Mouse (Mus musculus) gastrocnemius, postnatal 10 days (tissue): ENCODE results near the gene Rnf126. TPM values are rescaled to one million over a fixed set of nuclear protein-coding genes. Genes with fewer than 3 reads are reported as not detected.
"Not testable (repeated sequence)": the region's sequence is repeated elsewhere in the genome, so short reads cannot be mapped to it uniquely, and the experiment has no call there.

Experiments
- DNase-seq: peaks from one replicate; pipeline ENCODE4 v3.0.0; 2021; ENCODE audit warnings: mixed read lengths
- total RNA-seq, 2 experiments: library from RNA; stranded (reverse); gene quantifications; 2 replicates each; pipeline ENCODE4 v1.2.3; 2021

Gene Rnf126
- total RNA-seq, 2 experiments from 2014 or later = 35.2 to 36.1 TPM

DNA sequence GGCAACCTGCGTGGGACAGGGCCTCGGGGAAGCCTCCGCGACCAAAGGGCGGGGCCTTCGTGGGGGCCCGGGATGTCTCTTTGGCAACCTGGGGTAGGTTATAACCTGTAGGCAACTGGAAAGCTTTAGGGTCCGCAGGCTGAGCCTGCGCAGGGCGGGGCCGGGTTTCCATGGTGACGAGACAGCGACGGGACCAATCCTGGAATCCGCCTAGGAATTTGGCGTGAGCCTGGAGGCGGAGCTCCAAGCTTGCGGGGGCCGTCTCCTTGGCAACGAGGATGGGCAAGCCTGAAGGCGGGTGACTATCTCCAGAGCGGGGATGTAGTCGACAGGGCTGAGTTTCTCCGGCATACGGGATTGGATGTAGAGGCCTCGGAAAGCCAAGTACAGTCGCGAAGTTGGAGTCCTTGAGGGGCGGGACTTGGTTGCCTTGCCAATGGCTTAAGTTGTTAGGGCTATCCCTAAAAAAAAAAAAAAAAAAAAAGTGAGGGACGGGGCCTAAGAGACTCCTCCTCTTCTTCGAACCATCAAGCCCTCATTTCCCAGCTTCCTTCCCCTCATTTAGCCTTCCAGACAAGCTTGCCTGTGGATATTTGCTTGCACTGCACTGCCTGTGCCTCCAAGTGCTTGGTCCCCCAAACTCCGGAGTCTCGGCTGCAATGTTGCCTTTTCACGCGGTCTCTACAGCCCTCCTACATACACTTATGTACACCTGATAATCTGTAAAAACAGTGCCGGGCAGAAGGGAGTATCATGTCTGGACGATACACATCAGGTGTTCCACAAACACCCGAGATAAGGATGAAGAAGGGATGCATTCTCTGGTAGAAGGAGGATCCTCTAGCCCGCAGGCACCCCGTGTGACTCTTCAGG is 856 bp upstream of the Rnf126 start:
- peak; percentile 92 for DNase-seq

DNA sequence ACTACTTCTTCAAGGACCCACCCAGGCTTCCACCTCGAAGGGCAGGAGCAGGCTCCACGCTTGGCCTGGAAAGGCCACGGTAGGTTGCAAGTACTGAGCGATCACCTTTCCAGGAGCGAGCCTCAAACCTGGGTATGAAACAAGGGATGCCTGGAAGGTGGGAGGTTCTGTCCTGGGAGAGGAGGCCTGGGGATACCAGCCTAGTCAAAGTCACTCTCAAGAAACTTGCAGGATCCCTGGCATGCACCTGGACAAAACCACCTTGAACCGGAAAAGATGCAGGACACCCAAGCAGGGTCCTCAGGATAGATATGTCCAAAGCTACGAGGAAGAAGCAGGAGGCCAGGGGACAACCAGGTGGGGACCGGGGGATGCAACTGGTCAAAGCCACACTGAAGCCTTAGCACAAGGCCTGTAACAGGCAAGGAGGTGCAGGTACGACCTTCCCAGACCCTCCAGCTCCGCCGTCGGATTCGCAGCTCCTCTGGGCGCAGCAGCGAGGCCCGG is 698 bp downstream of the Rnf126 start:
- DNase-seq = no peak

- DNase-seq = no peak
Observed at GRCm38 (mm10) chr10:79765228-79765745, 1.5 kb downstream of the Rnf126 start.

- no peak for DNase-seq
Observed at GRCm38 (mm10) chr10:79764234-79764633, 2.5 kb downstream of the Rnf126 start.

DNA sequence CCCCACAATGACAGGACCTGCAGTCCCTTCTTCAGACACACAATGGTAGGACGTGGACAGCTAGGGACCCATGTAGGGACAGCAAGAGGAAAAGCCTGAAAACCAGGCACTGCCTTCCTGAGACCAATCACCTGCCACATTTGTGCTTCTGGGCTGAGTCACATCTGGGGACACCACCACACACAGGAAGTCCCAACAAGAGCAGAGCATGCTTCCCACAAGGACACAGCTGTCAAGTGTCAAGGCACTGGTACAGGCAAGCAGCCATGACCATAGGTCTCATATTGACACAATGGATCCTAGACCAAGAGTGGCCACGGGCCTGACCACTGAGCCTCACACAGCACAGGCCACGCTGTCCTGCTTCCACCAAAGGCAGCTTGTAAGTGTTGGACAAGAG is 3.9 kb downstream of the Rnf126 start:
- no peak for DNase-seq

DNA sequence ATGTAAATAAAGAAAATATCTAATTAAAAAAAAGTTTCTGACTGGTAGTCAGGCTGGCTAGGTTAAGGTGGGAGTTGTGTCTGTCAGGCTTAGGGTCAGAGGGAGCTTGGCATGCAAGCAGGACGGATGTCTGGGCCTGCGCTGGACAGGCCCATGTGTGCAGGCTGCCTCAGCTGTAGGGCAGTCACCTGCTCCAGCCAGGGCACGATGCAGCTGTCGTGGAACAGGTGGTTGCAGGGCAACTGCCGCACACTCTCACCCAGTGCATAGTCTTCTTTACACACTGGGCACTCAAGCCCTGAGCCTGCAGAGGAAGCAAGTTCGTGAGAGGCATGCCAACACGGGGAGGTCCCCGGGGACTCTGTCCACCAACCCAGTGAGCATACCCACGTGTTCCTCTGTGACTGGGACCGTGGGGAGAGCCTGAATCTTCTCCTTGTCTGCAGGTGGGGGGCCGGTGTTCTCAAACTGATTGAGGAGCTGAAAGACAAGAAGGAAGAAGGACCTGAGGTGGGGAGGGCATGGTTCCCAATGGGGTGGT is 6.1 kb downstream of the Rnf126 start:
- DNase-seq = no peak

DNA sequence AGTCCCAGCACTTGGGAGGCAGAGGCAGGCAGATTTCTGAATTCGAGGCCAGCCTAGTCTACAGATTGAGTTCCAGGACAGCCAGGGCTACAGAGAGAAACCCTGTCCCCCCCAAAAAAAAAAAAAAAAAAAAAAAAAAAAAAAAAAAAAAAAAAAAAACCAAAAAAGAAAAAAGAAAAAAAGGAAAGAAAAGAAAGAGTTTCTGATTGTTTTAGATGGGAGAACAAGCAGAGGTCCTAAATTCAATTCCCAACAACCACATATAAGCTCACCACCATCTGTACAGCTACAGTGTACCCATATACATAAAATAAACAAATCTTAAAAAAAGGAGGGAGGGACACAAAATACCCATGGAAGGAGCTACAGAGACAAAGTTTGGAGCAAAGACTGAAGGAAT is 7.1 kb downstream of the Rnf126 start:
- DNase-seq = not testable (repeated sequence)

GRCm38 (mm10) chr10:79756660-79757059 is 10.1 kb downstream of the Rnf126 start:
- no peak for DNase-seq

DNA sequence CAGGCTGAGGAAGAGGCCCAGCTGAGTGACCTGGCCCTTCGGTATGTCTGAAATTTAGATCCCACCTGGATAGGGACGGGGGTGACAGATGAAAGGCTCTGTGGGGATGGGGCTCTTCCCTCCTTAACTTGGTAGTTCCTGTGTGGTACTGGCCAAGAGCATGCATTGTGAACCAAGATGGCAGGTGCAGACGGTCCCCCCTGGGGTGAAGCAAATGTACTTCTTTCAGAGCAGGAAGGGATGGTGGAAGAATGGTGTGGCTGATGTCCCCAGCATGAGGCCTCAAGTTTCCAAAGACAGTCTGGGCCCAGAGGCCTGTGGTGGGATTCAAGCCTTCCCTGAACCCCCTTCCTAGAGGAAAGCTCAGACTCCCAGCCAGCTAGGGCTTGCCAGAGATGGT is 10.9 kb downstream of the Rnf126 start:
- no peak for DNase-seq

DNA sequence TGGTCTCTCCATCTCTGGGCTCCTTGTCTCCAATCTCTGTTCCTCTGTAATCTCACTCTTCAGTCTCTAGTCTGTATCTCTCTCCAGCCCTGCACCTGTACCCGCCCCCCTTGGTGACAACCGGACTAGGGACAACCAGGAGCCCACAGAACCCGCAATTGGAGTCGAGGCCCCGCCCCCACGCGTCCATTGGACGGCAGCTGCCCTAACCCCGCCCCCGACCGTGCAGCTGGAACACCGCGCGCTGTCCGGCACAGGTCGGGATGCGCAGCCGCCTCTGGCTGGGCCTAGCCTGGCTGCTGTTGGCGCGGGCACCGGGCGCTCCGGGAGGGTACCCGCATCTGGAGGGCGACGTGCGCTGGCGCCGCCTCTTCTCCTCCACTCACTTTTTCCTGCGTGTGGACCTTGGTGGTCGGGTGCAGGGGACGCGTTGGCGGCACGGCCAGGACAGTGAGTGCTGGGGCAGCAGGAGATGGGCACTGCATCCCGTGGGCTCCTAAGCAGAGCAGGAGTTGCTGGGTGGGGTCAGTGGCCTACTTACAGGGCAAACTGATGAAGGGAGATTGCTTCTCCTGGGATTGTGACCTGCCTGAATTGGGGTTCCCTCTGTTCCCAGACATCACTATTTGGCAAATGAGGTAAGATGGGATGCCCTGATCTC is 11.8 kb downstream of the Rnf126 start, which contains the start of gene Fgf22:
Fgf22 (plus strand) TSS at position 221 of the 661 bp plus-strand sequence.
- peak; percentile 77 for DNase-seq

- no peak for DNase-seq
Observed at GRCm38 (mm10) chr10:79748496-79748895, 18.3 kb downstream of the Rnf126 start.

GRCm38 (mm10) chr10:79746774-79747151 is 20.0 kb downstream of the Rnf126 start:
- DNase-seq = no peak

GRCm38 (mm10) chr10:79745898-79746773 is 20.6 kb downstream of the Rnf126 start, which contains the start of gene Polrmt:
Gene Polrmt, minus strand, starts transcription at chr10:79746581.
- peak; percentile 92 for DNase-seq

DNA sequence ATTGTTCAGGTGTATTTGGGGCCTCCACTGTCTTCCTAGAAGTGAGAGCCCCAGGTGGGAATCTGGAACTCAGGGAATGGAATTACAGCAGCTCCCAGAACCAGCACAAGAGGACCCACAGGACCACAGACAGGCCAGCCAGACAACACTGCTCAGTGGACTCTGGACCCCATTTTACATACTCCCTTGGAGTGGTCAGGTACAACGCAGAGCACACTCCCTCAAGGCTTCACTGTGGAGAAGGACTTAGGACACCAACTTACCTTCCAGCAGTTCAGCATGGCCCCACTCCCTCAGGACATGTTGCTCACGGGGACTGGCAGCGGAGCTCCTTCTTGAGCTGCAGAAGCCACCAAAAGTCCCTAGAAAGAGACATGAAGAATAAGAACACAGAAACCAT is 21.3 kb downstream of the Rnf126 start:
- DNase-seq = no peak

- DNase-seq = no peak
Observed at GRCm38 (mm10) chr10:79743650-79744365, 22.9 kb downstream of the Rnf126 start.

- no peak for DNase-seq
Observed at GRCm38 (mm10) chr10:79743161-79743560, 23.6 kb downstream of the Rnf126 start.

- DNase-seq = no peak
Observed at GRCm38 (mm10) chr10:79740863-79741262, 25.9 kb downstream of the Rnf126 start.

GRCm38 (mm10) chr10:79739234-79739633 is 27.5 kb downstream of the Rnf126 start:
- DNase-seq = no peak

DNA sequence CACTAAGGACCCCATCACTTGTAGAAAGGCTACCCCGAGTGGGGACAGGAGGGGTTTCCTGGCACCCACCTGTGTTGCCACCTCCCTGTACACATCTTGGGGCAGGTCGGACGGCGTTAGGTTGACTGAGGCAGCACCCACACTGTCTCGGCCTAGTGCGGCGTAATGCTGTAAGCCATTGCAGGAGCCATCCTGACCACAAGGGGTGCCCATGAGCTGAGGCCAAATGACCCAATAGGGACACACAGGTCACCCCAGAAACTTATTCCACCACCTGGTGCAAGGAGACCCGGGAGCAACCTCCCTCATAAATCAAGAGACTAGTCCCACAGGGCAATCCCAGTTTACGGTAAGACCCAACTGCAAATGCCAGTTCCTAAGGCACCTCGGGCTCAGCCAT is 28.5 kb downstream of the Rnf126 start:
- no peak for DNase-seq

DNA sequence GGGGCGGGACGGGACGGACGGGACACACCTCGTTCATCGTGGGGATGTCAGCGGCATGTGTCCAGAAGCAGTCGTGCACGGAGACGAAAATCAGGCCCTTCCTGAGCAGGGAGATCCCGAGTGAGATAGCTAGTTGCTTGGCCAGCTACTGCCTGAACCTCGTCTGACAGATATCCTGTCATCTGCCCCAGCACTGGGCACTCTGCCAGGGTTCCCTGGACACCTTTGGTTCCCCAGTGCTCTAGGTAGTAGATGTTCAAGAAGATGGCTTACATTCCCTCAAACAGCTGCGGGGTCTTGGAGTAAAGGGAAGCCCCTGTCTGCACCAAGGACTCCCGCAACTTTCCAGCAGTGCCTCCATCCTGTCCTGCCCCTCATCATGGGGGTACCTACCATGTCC is 30.0 kb downstream of the Rnf126 start:
- DNase-seq = no peak

- no peak for DNase-seq
Observed at GRCm38 (mm10) chr10:79735361-79735760, 31.4 kb downstream of the Rnf126 start.
